Mouse (Mus musculus): Measurements from ENCODE around the gene Elovl5.
A peak's percentile ranks its signal among the peaks of the same experiment; 100 is the strongest.

The Elovl5 gene

DNA sequence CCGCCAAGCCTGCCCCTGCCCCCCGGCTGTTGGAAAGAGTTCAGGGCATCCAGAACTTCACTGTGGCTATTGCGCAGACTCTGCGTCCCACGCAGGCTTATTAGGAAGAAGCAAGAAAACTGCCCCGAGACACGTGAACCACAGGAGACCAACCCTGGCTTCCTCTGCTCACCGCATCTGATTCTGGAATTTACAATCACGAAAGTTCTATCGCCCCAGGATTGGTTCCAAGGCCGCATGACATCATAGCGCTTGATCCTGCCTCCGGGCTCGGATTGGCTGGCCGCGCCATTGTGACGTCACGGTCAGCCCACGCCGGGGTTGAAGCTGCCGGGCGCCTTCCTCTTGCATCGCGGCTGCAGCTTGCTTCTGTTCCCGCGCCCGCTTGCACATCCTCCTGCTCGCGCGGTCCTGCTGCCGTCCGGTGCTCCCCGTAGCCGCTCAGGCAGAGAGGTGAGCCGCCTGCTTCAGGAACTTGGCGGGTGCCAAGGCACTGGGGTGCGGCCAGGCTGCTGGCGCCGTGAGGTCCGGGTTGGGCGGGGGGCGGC lies at the start of gene Elovl5:
Gene Elovl5 (plus strand): TSS at position 291 of the 548 bp plus-strand sequence.
- peak; percentile 94 for DNase-seq (ENCODE audit: low read depth, low spot score)

DNA sequence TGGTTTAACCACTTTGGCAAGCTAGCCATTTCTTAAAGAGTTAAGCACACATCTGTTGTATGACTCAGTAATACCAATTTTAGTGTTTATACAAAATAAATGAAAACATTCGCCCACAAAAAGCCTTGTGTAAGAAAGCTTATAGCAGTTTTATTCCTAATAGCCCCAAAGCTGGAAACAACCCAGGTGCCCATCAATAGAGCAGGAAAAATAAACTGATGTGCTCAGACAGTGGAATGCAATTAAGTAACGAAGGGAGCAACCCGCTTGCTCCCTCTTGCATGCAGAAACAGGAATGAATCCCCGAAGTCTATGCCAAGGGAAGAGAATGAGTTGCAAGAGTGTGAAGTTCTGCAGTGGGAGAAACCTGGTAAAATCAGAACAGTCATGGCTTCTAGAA lies 25.7 kb upstream of the Elovl5 start:
- no peak for DNase-seq (ENCODE audit: low read depth, low spot score)

DNA sequence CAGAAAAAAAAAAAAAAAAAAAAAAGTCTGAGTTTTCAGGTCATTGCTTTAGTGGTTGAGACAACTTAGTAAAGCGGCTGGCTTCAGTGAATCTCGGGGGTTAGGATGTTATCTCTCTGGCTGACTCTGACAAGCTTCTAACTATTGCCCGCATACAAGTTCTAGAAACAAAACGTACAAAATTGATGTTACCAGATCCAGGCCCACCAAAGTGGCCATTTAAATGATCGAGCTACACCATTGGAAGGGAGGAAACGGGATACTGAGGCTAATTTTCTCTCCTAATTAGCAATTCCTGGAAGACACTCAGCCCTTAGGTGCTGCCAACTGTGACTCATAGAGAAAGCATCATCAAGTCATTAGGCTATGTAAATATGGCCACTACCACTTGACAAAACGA lies 18.6 kb upstream of the Elovl5 start:
- DNase-seq (ENCODE audit: low read depth, low spot score): no peak

DNA sequence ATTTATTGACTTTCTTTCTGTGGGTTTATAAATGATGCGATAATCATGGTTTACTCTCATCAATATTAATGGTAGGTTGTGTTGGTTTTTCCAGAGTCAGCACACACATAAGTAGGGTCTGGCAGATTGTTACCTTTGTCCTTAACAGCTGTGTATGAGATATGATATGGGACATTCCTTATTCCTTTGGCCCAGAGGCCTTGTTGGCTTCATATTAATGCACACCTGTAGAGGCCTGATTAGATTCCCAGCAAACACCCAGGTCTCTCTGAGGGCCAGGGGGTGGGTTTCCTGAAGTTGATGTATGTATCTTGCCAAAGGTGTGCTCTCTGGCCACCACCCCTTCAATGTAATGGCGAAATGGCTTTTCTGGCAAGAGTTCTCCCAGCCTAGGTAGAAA lies 13.0 kb upstream of the Elovl5 start:
- no peak for DNase-seq (ENCODE audit: low read depth, low spot score)

DNA sequence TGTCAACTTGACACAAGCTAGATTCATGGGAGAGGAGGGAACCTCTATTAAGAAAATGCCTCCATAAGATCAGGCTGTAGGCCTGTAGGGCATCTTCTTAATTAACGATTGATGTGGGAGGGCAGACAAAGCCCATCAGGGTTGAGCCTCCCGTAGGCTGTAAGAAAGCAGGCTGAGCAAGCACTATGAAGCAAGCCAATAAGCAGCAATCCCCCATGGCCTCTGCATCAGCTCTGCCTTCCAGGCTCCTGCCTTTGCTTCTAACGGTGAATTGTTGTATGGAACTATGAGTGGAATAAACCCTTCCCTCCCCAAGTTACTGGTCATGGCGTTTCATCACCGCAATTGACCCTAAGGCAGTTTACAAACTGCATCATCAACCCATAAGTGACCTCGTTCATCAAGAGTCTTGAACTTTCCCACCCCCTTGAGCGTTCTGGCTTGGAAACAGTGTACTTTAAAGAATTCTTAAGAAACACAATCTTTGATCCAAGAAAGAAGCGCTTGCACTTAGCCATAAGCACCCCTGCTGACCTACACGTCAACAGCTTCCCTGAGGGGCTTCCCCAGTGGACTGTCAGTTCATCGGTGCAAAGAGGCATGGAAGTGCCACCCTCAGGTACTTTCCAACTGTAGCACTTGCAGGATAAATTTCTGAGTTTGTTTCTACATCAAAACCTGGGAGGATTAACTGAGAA lies 7.4 kb upstream of the Elovl5 start:
- DNase-seq (ENCODE audit: low read depth, low spot score): no peak

DNA sequence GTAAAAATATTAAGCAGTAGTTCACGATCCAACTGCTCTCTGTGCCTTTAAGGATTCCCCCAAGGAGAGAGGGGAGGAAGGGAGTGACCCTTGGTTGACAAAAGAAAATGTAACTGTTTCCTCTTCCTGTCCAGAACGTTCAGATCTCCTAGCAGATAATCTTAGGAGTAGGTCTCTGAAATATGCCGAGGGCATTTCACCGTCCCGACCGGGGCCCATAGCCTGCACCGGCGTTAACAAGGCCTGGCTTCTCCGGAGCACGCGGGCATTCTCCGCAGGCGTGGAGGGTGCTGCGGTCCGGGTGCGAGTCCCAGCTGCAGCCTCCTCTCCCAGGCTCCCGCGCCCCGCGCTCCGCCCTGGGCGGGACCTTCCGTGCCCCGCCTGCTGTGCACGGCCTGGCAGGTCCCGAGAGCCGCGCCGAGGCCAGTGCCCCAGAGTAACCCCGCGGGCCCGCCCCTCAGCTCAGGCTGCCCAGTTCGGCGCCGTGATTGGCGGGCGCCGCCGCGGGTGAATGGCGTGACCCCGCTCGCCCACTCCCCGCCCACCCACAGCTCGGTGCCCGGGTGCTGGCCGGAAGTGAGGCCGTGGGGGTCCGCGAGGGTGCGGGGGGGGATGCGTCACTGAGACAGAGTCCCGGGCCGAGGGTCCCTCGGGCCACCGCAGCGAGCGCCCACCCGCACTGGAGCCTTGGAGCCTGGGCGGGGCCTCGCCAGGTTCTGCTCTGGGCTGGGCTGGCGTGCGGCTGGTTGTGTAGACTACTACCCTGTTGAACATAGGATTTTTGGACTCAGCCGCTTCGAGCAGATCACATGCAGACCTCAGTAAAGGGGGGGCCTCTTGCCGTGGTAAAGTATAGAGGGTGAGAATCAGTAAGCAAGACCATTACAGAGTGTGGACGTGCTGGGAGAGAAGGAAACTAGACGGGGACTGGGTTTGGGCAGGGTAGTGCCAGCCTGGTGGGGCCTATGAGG lies 6.6 kb upstream of the Elovl5 start:
- DNase-seq (ENCODE audit: low read depth, low spot score): peak; percentile 53

DNA sequence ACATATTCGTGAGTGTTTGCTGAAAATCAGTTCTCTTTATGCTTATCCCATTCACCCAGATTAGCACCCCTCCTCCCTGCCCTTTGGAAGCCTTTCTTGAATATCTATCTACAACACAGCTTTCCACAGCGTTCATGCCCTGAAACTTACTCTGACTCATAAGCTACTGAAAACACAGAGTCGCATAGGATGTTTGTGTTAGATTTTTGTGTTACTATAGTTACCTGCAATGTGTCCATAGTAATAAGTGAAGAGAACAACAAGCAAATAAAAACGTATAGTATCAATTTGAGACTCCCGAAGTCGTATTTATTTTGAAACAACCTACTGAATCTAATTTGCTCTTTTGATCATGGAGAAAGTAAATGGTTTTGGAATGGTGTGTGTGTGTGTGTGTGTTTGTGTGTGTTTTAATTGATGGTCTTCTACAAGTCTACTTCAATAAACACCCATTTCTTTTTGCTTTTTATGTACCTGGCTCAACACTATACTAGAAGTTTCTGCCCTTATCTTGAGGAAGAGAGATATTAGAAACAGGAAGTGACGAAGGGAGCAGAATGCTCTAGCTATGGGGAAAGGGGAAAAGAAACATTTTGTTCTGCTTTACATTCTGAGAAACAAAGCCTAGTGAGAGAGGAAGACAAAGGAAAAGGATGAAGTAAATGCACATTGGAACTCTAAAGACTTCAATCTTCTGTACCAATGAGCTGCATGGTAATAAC lies 5.5 kb upstream of the Elovl5 start:
- DNase-seq (ENCODE audit: low read depth, low spot score): no peak

DNA sequence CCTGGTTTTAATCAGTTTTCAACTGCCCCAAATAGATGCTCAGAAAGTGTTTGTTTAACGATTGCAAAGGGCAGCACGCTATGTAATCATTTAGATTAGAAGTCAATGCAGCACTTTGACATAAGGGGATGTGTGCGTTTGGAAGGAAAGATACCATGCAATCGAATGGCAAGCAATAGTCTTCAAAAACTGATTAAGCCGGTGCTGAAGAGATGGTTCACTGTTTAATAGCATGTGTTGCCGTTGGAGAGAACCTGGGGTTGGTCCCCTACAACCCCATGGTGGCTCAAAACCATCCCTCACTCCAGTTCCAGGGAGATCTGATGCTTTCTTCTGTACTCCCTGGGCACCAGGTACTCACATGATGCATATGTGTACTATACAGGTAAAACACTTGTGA lies 4.9 kb upstream of the Elovl5 start:
- DNase-seq (ENCODE audit: low read depth, low spot score): no peak

DNA sequence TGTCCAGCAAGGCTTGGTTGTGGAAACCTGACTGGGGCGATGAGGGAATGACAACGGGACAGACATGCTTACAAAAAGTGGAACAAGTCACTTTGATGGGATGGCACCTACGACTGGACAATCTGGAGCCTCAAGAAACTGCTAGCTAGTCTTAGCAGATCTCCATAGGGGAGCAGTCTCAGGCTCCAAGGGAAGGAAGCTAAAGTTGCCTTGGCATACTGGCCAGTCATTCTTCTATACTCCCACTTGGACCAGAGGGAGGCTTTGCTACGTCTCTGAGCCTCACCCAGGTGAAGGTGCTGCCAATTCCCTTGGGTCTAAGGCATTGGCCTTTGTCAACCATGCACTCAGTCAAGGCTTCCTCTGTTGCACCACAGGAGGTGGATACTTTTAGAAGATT lies 2.5 kb upstream of the Elovl5 start:
- DNase-seq (ENCODE audit: low read depth, low spot score): no peak

DNA sequence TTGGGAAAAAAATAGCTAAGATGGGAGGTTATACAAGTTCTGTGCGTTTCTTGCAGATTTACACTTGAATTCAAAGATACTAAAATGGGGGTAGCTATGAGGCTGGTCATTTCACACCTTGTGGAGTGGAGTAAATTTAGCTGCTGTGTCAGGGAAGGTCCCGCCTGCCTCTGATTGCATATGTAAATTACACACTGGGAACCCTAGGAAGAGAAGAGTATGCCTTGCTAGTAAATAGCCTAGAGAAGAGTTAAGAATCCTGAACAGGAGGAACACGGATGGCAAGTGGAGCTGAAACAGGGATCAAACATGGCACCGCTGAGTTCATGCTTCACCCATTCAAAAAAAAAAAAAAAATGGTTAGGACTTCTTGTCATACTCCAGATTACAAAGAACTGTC lies 1.4 kb upstream of the Elovl5 start:
- DNase-seq (ENCODE audit: low read depth, low spot score): no peak

DNA sequence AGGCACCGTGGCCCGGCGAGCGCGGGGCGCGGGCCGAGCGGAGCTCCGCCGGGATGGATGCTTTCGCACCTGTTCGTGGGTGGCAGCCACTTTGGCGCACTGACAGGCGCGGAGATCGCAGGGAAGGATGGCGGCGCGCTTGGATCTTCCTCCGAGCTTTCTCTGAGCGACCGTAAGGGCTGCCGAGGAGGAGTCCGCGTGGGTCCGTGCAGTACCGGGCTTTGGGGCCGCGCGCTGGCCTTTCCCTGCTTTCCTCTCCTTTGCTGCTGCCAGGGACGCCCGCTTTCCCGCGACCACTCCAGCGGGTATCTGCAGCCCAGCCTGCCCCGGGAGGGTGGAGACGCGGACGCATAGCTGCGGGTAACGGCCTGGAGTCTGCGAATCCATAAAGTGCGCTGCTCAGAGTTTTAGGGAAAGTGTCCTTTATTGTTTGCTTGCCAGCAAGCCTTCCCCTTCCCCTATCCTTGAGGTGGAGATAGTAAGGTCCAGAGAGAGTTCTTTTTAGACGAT lies 513 bp downstream of the Elovl5 start:
- DNase-seq (ENCODE audit: low read depth, low spot score): no peak

DNA sequence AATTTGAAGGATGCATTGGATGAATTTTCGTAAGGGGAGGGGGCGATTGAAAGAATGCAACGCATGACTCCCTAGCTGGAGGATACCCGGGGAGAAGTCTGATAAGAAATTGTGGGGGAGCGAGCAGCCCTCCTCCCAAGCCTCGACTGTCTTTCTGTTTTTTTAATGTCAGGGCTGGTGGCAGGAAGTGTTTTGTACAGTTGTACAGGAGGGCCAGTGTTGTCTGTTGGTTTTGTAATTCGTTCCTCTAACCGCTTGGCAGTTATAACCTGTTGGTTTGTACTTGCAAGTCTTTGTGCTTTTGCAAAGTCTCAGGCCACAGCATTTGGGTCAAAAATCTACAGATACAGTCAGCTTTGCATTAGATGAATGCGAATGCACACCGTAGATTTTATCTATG lies 1.0 kb downstream of the Elovl5 start:
- DNase-seq (ENCODE audit: low read depth, low spot score): no peak

DNA sequence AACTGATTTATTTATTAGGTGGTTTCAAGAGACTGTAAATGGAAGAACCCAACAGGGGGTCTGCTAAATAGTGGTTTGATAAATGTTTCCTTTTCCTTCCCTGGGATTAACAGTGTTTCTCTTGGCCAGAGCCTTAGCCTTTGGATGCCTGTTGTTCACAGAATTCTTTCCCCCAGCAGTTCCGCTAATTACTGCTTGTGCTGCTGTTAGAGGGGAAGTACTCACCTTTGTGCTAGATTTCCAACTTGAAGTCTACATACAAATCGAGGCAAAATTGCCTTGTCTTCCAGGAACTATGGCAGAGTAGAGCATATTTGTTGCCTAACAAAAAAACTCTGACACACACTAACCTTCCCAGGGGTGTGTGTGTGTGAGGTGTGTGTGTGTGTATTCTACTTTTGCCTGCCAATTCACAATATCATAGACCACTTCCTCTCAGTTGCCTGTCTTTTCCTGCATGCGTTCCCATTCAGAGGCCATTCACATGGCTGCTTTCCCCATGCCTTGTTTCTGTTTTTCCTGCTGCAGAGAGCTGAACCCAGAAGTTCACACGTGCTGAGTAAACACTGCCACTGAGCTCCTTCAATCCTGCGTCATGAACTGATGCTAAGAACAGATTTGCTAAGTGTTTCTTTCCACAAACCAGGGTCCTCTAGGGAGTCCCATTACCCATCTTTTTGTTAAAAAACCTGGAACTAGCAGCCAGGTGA lies 2.0 kb downstream of the Elovl5 start:
- no peak for DNase-seq (ENCODE audit: low read depth, low spot score)

DNA sequence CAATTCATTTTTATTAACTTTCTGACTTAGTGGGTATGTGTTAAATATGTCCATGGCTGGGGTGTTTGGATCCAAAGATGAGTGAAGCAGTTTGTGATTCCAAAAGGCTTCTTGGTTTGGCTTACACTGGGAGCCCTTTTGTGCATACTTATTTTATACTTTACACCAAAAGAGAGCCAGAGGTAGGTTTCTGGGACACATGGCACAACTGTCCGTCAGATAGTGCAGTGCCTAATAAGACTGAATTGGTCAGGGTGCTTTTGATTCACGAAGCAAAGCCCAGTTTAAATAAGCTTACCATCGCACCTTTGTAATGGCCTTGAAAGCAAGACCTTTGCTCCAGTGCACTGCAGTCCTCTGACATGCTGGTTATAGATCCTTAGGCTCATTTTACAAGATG lies 3.3 kb downstream of the Elovl5 start:
- no peak for DNase-seq (ENCODE audit: low read depth, low spot score)

DNA sequence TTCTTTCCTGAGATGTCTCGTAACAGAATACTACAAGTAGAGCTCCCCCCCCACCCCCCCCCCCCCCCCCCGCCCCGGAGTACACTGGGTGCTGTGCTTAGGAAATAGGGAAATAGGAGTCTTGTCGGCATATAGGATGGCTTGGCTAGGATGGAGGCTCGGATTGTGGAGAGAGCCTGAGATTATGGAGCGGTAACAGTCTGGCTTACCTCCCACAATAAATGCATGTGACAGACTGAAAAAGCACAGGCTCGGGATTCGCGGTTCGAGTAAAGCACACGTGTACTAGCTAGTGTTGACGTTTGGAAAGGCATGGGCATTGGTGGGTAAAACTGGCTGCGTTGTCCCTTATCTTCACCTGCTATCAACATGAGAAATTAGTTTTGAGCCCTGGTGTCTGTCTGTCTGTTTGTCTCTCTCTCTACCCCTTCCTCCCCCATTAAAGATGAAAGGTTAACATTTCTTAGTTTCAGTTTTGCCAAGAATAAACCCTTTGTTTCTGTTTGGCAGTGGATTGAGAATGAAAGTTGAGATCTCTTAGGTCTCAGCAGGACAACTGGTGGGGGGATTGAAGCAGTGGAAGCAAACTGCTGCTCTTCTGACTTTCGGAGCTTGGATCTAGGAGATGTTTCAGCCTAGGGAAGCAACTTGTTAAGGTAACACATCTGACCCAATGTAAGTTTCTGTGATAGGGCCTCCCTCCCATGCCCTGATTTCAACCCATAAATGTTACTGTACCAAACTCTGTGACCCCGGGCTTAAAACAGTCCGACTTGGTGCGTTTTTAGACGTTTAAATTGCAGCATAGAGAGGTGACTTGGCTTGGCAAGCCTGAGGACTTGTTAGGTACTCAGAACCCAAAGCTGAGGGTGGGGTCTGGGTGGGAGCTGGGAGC lies 4.4 kb downstream of the Elovl5 start:
- DNase-seq (ENCODE audit: low read depth, low spot score): no peak

DNA sequence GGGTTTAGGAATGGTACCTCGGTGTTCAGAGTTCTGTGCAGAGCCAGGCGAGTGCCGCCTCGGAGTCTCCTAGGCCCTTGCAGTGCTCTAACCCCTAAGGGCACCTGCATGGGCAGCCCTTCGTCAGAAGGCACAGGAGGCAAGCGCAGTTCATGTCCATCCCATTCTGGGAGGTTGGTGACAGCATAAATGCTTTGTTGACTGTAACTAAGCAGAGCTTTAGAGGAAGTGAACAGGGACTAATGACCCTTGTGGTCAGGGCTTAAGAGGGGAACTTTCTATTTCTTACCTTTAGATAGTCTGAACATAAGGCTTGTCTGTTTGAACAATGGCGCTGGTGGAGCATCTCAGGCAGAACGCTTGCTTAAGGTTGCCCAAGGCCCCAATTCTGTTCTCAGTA lies 6.6 kb downstream of the Elovl5 start:
- DNase-seq (ENCODE audit: low read depth, low spot score): no peak

DNA sequence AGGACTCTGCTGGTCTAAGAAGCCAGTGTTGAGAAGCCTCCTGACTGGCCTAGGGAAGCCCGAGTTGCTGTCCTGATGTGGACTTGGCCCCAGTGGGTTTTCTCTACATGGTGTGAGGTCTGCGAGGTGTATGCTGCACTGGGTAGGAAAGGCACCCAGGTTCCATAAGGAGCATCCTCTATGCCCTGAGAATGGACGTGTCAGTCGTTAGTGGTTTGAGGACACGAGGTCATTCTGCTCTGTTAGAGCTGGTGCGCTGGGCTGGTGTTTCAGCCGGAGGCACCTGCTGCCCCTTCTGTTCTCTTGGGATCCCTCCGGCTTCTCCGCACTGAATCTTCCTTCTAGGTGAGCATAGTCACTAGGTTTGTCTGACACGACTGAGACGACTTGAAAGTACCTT lies 7.0 kb downstream of the Elovl5 start:
- no peak for DNase-seq (ENCODE audit: low read depth, low spot score)

DNA sequence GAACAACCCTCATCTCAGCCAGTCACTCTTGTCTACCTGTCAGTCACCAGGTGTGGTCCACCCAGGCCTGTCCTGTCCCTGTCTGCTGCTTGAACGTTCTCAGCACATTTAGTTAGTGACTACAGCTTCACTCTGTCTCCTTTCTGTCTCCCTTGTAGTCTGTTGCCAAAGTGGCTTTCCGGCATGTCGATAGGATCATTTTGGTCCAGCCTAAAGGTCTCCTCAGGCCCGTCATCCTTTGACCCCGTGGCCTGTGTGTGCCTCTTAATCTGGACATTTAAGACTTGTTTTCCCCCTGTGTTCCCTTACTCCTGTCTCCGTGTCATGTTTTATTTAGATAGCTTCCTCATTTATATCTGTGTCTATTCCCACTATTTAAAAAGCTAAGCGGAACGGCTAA lies 9.0 kb downstream of the Elovl5 start:
- no peak for DNase-seq (ENCODE audit: low read depth, low spot score)

DNA sequence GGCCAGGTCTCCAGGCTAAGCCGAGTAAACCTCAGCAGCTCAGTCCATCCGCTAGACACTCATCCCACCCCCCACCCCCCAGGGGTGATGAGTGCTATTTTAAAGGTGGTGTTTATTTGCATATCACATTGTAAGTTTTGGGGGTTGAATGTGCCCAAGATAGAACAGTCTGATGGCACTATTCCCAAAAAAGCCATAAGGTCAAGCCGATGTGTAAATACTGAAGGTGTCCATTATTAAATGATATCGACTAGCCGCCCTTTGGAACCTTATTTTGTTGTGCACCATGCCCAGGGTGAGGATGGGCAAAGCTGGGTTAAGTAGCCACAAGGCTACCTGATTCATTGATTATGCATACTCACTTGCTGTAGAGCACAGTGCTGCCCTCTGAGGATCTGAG lies 9.7 kb downstream of the Elovl5 start:
- no peak for DNase-seq (ENCODE audit: low read depth, low spot score)

DNA sequence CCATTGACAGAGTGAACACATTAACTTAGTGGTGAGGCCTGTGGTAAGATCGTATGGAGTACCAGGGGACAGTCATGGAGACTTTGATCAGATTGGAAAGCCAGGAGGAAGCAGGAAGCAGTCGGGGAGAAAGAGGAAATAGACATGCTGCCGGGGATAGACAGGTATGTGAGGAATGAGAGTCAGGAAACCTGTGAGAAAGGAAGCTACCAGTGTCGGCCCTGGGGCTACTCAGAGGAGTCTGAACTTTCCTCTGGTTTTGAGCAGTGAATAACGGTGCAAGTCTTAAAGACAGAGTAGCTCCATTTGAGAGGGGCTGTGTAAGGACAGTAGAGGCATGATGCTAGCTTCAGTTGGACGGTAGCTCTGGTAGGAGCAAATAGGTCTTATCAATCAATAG lies 10.3 kb downstream of the Elovl5 start:
- DNase-seq (ENCODE audit: low read depth, low spot score): no peak

Data from telencephalon, adult 2 months (tissue).